Mouse (Mus musculus): Measurements from ENCODE around the gene Fam209. TPM values are rescaled to one million over a fixed set of nuclear protein-coding genes. Genes with fewer than 3 reads are reported as not detected.

Gene Fam209
- total RNA-seq, 2 experiments from 2014 or later = 2.5 to 5.4 TPM

Other genes with a start within 250 kb of the Fam209 start
- not detected in 2 replicates for gene Mc3r, start 224.0 kb upstream of the Fam209 start, total RNA-seq (2014; fragmentation: Nextera tagmentation)
- not detected in 2 replicates for gene Mc3r, start 224.0 kb upstream of the Fam209 start, total RNA-seq (2017)
- gene Fam210b, start 127.0 kb upstream of the Fam209 start, total RNA-seq (2014; fragmentation: Nextera tagmentation) = 3.9 and 4.8 TPM in 2 replicates
- gene Fam210b, start 127.0 kb upstream of the Fam209 start, total RNA-seq (2017) = 1.4 and 2.8 TPM in 2 replicates
- 18.5 and 36.9 TPM in 2 replicates for gene Aurka, start 102.0 kb upstream of the Fam209 start, total RNA-seq (2014; fragmentation: Nextera tagmentation)
- gene Aurka, start 102.0 kb upstream of the Fam209 start, total RNA-seq (2017) = 64.5 and 80.8 TPM in 2 replicates
- 21.5 and 32.6 TPM in 2 replicates for gene Cstf1, start 101.8 kb upstream of the Fam209 start, total RNA-seq (2014; fragmentation: Nextera tagmentation)
- 33.3 and 38.9 TPM in 2 replicates for gene Cstf1, start 101.8 kb upstream of the Fam209 start, total RNA-seq (2017)
- 0.41 and 0.64 TPM in 2 replicates for gene Cass4, start 78.7 kb upstream of the Fam209 start, total RNA-seq (2014; fragmentation: Nextera tagmentation)
- 0.93 and 1.4 TPM in 2 replicates for gene Cass4, start 78.7 kb upstream of the Fam209 start, total RNA-seq (2017)
- 44.7 and 59.2 TPM in 2 replicates for gene Rtf2, start 32.0 kb upstream of the Fam209 start, total RNA-seq (2014; fragmentation: Nextera tagmentation)
- 147 and 160 TPM in 2 replicates for gene Rtf2, start 32.0 kb upstream of the Fam209 start, total RNA-seq (2017)
- gene Gcnt7, start 13.9 kb upstream of the Fam209 start, total RNA-seq (2014; fragmentation: Nextera tagmentation) = not detected in 2 replicates
- gene Gcnt7, start 13.9 kb upstream of the Fam209 start, total RNA-seq (2017) = not detected in 2 replicates
- not detected in 2 replicates for gene Tfap2c, start 77.1 kb downstream of the Fam209 start, total RNA-seq (2014; fragmentation: Nextera tagmentation)
- gene Tfap2c, start 77.1 kb downstream of the Fam209 start, total RNA-seq (2017) = not detected in 2 replicates